Mouse (Mus musculus) megakaryocyte, embryonic 14.5 days (primary cell): ENCODE measurements at regions not wholly inside any gene's neighbourhood (a gene's known extent, or its start where the extent isn't known, plus 50 kb on each side); places are given as distances from the start of the nearest gene placed in this dataset.

ENCODE experiments used
- FLI1 ChIP-seq: IDR thresholded peaks from 2 replicates; pipeline ENCODE4 v1.6.1; 2012; ENCODE audit warnings: low read length, inconsistent platforms, mixed read lengths
- GATA1 ChIP-seq: IDR thresholded peaks from 3 replicates; pipeline ENCODE4 v1.6.1; 2012; ENCODE audit warnings: mixed read lengths, low read length, inconsistent platforms, borderline replicate concordance

DNA sequence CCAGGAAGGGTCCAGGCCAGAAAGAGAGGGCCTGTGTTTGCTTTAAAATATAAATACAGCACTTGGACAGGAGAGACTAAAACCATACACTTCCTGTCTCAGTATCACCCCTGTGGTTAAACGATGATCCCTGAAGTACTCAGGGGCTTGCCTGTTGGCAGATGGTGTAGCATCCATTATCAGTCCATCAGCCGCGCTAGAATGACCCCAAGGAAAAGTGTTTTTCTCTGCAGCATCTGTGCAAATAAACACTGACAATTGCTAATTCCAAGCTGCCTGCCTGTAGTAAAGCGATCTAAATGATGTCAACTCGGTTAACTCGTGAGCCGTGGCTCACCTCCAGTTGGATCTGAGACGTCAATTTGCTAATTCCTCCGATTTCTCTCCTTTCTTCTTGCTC is 130.4 kb upstream of the Adamts18 start:
- no peak for TF ChIP-seq GATA1
- no peak for TF ChIP-seq FLI1
